Mouse (Mus musculus): ENCODE measurements around the gene Elf3. TPM values are rescaled to one million over a fixed set of nuclear protein-coding genes. Genes with fewer than 3 reads are reported as not detected.

Elf3 gene
- 41.8 and 44.1 TPM in 2 replicates for polyA plus RNA-seq (2015; fragmentation: Nextera tagmentation; extraction: Ambion mirVana)

- peaks cover 11% of the 10 kb centered on the region; the same call in 1 of the 2 replicates for H3K4me1 ChIP-seq (ENCODE audit: insufficient read depth, low read length)
- peak within 1 kb of the TSS; percentile 59 for H3K9ac ChIP-seq (replicated peaks; ENCODE audit: low read length)
- WGBS: 9% methylated on average over 19 of the region's 19 CpGs
- peak; percentile 95 for ATAC-seq (ENCODE audit: low FRiP score, low TSS enrichment)
- H3K27me3 ChIP-seq (ENCODE audit: insufficient read depth, low read length): no peaks in the 10 kb centered on the region
- no peaks in the 10 kb centered on the region for H3K9me3 ChIP-seq (ENCODE audit: low read length)
- H3K4me2 ChIP-seq (replicated peaks; ENCODE audit: low read depth, low read length): peak within 1 kb of the TSS; percentile 53
- peak within 1 kb of the TSS; percentile 48 for H3K4me3 ChIP-seq (ENCODE audit: low read length)
- H3K27ac ChIP-seq (ENCODE audit: low read length): peak within 1 kb of the TSS; percentile 90
- peaks cover 10% of the 10 kb centered on the region for H3K36me3 ChIP-seq (ENCODE audit: insufficient read depth, low read length)
Measured at GRCm38 (mm10) chr1:135258380-135259127, at the start of gene Elf3. TSS of gene Elf3 (minus strand) at chr1:135258568.

- H3K36me3 ChIP-seq (ENCODE audit: insufficient read depth, low read length): peaks cover 12% of the 10 kb centered on the region; the same call in 1 of the 2 replicates
- no peak overlapping the region for H3K4me2 ChIP-seq (replicated peaks; ENCODE audit: low read depth, low read length)
- H3K27me3 ChIP-seq (ENCODE audit: insufficient read depth, low read length): no peaks in the 10 kb centered on the region
- H3K9me3 ChIP-seq (ENCODE audit: low read length): no peaks in the 10 kb centered on the region
- H3K4me3 ChIP-seq (ENCODE audit: low read length): no peak overlapping the region
- no peak overlapping the region for H3K9ac ChIP-seq (replicated peaks; ENCODE audit: low read length)
- H3K4me1 ChIP-seq (ENCODE audit: insufficient read depth, low read length): peaks cover 4% of the 10 kb centered on the region; the same call in 1 of the 2 replicates
- no peak overlapping the region for H3K27ac ChIP-seq (ENCODE audit: low read length)
- ATAC-seq (ENCODE audit: low FRiP score, low TSS enrichment): no peak
- WGBS: 73% methylated on average over 5 of the region's 5 CpGs
Measured at GRCm38 (mm10) chr1:135290908-135291307, 32.5 kb upstream of the Elf3 start.

GRCm38 (mm10) chr1:135286311-135286710 is 27.9 kb upstream of the Elf3 start:
- Histone ChIP-seq H3K27ac (ENCODE audit: low read length) (0 out of 2 replicates have a peak overlapping the region, but pooled peaks have one; percentile 24), H3K9me3 (ENCODE audit: low read length) (no peaks in the 10 kb centered on the region), H3K4me2 (replicated peaks; ENCODE audit: low read depth, low read length) (no peak overlapping the region; the same call in 1 of the 2 replicates), H3K36me3 (ENCODE audit: insufficient read depth, low read length) (no peaks in the 10 kb centered on the region), H3K9ac (replicated peaks; ENCODE audit: low read length) (no peak overlapping the region), H3K4me1 (ENCODE audit: insufficient read depth, low read length) (peaks cover 17% of the 10 kb centered on the region; the same call in 1 of the 2 replicates), H3K4me3 (ENCODE audit: low read length) (no peak overlapping the region), H3K27me3 (ENCODE audit: insufficient read depth, low read length) (no peaks in the 10 kb centered on the region)
- 60% methylated on average over 2 of the region's 2 CpGs for WGBS
- ATAC-seq (ENCODE audit: low FRiP score, low TSS enrichment): no peak

- under 1% methylated on average over 34 of the region's 39 CpGs for WGBS
- H3K36me3 ChIP-seq (ENCODE audit: insufficient read depth, low read length): peaks cover 2% of the 10 kb centered on the region; the same call in 1 of the 2 replicates
- no peaks in the 10 kb centered on the region for H3K27me3 ChIP-seq (ENCODE audit: insufficient read depth, low read length)
Measured at GRCm38 (mm10) chr1:135283826-135284291, 25.5 kb upstream of the Elf3 start, which contains the start of gene Rnpep. TSS of gene Rnpep (minus strand) at chr1:135284084.

GRCm38 (mm10) chr1:135283287-135283825 is 25.0 kb upstream of the Elf3 start:
- Histone ChIP-seq H3K9me3 (ENCODE audit: low read length) (no peaks in the 10 kb centered on the region), H3K9ac (replicated peaks; ENCODE audit: low read length) (peak overlapping the region; percentile 95), H3K4me3 (ENCODE audit: low read length) (peak overlapping the region; percentile 87), H3K36me3 (ENCODE audit: insufficient read depth, low read length) (peaks cover 7% of the 10 kb centered on the region; the same call in 1 of the 2 replicates), H3K27me3 (ENCODE audit: insufficient read depth, low read length) (no peaks in the 10 kb centered on the region), H3K4me2 (replicated peaks; ENCODE audit: low read depth, low read length) (peak overlapping the region; percentile 88), H3K4me1 (ENCODE audit: insufficient read depth, low read length) (peaks cover 24% of the 10 kb centered on the region; the same call in 1 of the 2 replicates), H3K27ac (ENCODE audit: low read length) (peak overlapping the region; percentile 90)
- WGBS: under 1% methylated on average over 48 of the region's 48 CpGs
- peak; percentile 73 for ATAC-seq (ENCODE audit: low FRiP score, low TSS enrichment)

More at GRCm38 (mm10) chr1:135283826-135284291, 25.5 kb upstream of the Elf3 start, which contains the start of gene Rnpep:
- H3K27ac ChIP-seq (ENCODE audit: low read length): peak within 1 kb of the TSS; percentile 90
- peak; percentile 93 for ATAC-seq (ENCODE audit: low FRiP score, low TSS enrichment)
- peak within 1 kb of the TSS; percentile 88 for H3K4me2 ChIP-seq (replicated peaks; ENCODE audit: low read depth, low read length)
- no peaks in the 10 kb centered on the region for H3K9me3 ChIP-seq (ENCODE audit: low read length)
- H3K9ac ChIP-seq (replicated peaks; ENCODE audit: low read length): peak within 1 kb of the TSS; percentile 95
- H3K4me1 ChIP-seq (ENCODE audit: insufficient read depth, low read length): peaks cover 24% of the 10 kb centered on the region; the same call in 1 of the 2 replicates
- H3K4me3 ChIP-seq (ENCODE audit: low read length): peak within 1 kb of the TSS; percentile 87

- Histone ChIP-seq H3K27me3 (ENCODE audit: insufficient read depth, low read length) (no peaks in the 10 kb centered on the region), H3K4me2 (replicated peaks; ENCODE audit: low read depth, low read length) (peak overlapping the region; percentile 88), H3K9ac (replicated peaks; ENCODE audit: low read length) (peak overlapping the region; percentile 95), H3K9me3 (ENCODE audit: low read length) (no peaks in the 10 kb centered on the region), H3K4me3 (ENCODE audit: low read length) (peak overlapping the region; percentile 87), H3K4me1 (ENCODE audit: insufficient read depth, low read length) (peaks cover 24% of the 10 kb centered on the region; the same call in 1 of the 2 replicates), H3K27ac (ENCODE audit: low read length) (peak overlapping the region; percentile 90; the same call in 1 of the 2 replicates), H3K36me3 (ENCODE audit: insufficient read depth, low read length) (peaks cover 9% of the 10 kb centered on the region; the same call in 1 of the 2 replicates)
- 33% methylated on average over 13 of the region's 13 CpGs for WGBS
- no peak for ATAC-seq (ENCODE audit: low FRiP score, low TSS enrichment)
Measured at GRCm38 (mm10) chr1:135282536-135283286, 24.3 kb upstream of the Elf3 start.

- Histone ChIP-seq H3K4me3 (ENCODE audit: low read length) (no peak overlapping the region), H3K4me2 (replicated peaks; ENCODE audit: low read depth, low read length) (no peak overlapping the region), H3K36me3 (ENCODE audit: insufficient read depth, low read length) (peaks cover 16% of the 10 kb centered on the region), H3K27me3 (ENCODE audit: insufficient read depth, low read length) (no peaks in the 10 kb centered on the region), H3K9me3 (ENCODE audit: low read length) (no peaks in the 10 kb centered on the region), H3K4me1 (ENCODE audit: insufficient read depth, low read length) (peaks cover 24% of the 10 kb centered on the region; the same call in 1 of the 2 replicates), H3K27ac (ENCODE audit: low read length) (no peak overlapping the region), H3K9ac (replicated peaks; ENCODE audit: low read length) (no peak overlapping the region)
- 94% methylated on average over 17 of the region's 17 CpGs for WGBS
- no peak for ATAC-seq (ENCODE audit: low FRiP score, low TSS enrichment)
Measured at GRCm38 (mm10) chr1:135281841-135282240, 23.5 kb upstream of the Elf3 start.

- peaks cover 27% of the 10 kb centered on the region for H3K36me3 ChIP-seq (ENCODE audit: insufficient read depth, low read length)
- 78% methylated on average over 9 of the region's 9 CpGs for WGBS
- H3K9ac ChIP-seq (replicated peaks; ENCODE audit: low read length): no peak overlapping the region
- H3K27ac ChIP-seq (ENCODE audit: low read length): no peak overlapping the region
- H3K4me3 ChIP-seq (ENCODE audit: low read length): no peak overlapping the region
- peaks cover 19% of the 10 kb centered on the region; the same call in 1 of the 2 replicates for H3K4me1 ChIP-seq (ENCODE audit: insufficient read depth, low read length)
- ATAC-seq (ENCODE audit: low FRiP score, low TSS enrichment): no peak
- no peaks in the 10 kb centered on the region for H3K9me3 ChIP-seq (ENCODE audit: low read length)
- H3K27me3 ChIP-seq (ENCODE audit: insufficient read depth, low read length): no peaks in the 10 kb centered on the region
- H3K4me2 ChIP-seq (replicated peaks; ENCODE audit: low read depth, low read length): no peak overlapping the region
Measured at GRCm38 (mm10) chr1:135280646-135281045, 22.3 kb upstream of the Elf3 start.

- 93% methylated on average over 9 of the region's 9 CpGs for whole genome bisulfite sequencing
- Histone ChIP-seq H3K9me3 (ENCODE audit: low read length) (no peaks in the 10 kb centered on the region), H3K4me3 (ENCODE audit: low read length) (no peak overlapping the region), H3K36me3 (ENCODE audit: insufficient read depth, low read length) (peaks cover 46% of the 10 kb centered on the region), H3K4me1 (ENCODE audit: insufficient read depth, low read length) (no peaks in the 10 kb centered on the region), H3K4me2 (replicated peaks; ENCODE audit: low read depth, low read length) (no peak overlapping the region), H3K9ac (replicated peaks; ENCODE audit: low read length) (no peak overlapping the region), H3K27ac (ENCODE audit: low read length) (no peak overlapping the region), H3K27me3 (ENCODE audit: insufficient read depth, low read length) (no peaks in the 10 kb centered on the region)
- no peak for ATAC-seq (ENCODE audit: low FRiP score, low TSS enrichment)
Measured at GRCm38 (mm10) chr1:135271371-135271770, 13.0 kb upstream of the Elf3 start.

All from kidney, embryonic 16.5 days (tissue).